Mouse (Mus musculus): ENCODE measurements around the gene Slc16a12. TPM values are rescaled to one million over a fixed set of nuclear protein-coding genes. Genes with fewer than 3 reads are reported as not detected.

The Slc16a12 gene
- polyA plus RNA-seq, 1 experiment from 2014 or later, result 19.3 TPM

- Histone ChIP-seq H3K4me3 (no peak overlapping the region), H3K27me3 (ENCODE audit: insufficient read depth, poor library complexity, severe bottlenecking) (no peaks in the 10 kb centered on the region), H3K4me1 (peaks cover 9% of the 10 kb centered on the region), H3K9me3 (no peaks in the 10 kb centered on the region), H3K27ac (peak overlapping the region; percentile 6; the same call in 1 of the 2 replicates), H3K36me3 (no peaks in the 10 kb centered on the region)
- no peak for DNase-seq (ENCODE audit: low spot score)
- WGBS, result 65% methylated on average over 3 of the region's 3 CpGs
These were observed 24.5 kb downstream of the Slc16a12 start for GRCm38 (mm10) chr19:34722541-34722940.

- Histone ChIP-seq H3K4me3 (no peak overlapping the region), H3K36me3 (no peaks in the 10 kb centered on the region), H3K27me3 (ENCODE audit: insufficient read depth, poor library complexity, severe bottlenecking) (no peaks in the 10 kb centered on the region), H3K4me1 (peaks cover 5% of the 10 kb centered on the region), H3K27ac (no peak overlapping the region), H3K9me3 (no peaks in the 10 kb centered on the region)
- no peak for DNase-seq (ENCODE audit: low spot score)
These were observed 27.0 kb downstream of the Slc16a12 start for GRCm38 (mm10) chr19:34720130-34720529.

GRCm38 (mm10) chr19:34718963-34719362 lies 28.1 kb downstream of the Slc16a12 start:
- WGBS, result 85% methylated on average over 5 of the region's 5 CpGs
- DNase-seq (ENCODE audit: low spot score), result no peak
- Histone ChIP-seq H3K27me3 (ENCODE audit: insufficient read depth, poor library complexity, severe bottlenecking) (no peaks in the 10 kb centered on the region), H3K4me1 (peaks cover 5% of the 10 kb centered on the region), H3K27ac (no peak overlapping the region), H3K9me3 (no peaks in the 10 kb centered on the region), H3K36me3 (no peaks in the 10 kb centered on the region), H3K4me3 (no peak overlapping the region)

DNA sequence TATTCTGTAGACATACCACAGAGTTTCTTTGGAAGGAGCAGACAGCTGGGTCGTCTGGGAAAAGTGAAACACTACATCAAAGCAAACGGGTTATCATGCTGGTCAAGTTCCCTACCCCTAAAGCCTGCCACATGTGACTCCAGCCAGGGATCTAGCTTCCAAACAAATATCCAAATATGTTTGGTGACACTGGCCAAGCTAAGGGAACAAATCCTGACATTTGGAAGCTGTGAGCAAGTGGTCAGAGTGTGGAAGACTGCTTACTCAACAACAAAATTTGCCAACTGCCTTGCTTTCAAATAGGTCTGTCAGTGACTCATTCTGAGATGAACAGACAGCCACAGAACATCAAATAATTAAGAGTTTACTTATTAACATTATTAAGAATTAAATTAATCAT lies 28.6 kb downstream of the Slc16a12 start:
- Histone ChIP-seq H3K27ac (no peak overlapping the region), H3K36me3 (no peaks in the 10 kb centered on the region), H3K4me3 (no peak overlapping the region), H3K9me3 (no peaks in the 10 kb centered on the region), H3K27me3 (ENCODE audit: insufficient read depth, poor library complexity, severe bottlenecking) (no peaks in the 10 kb centered on the region), H3K4me1 (peaks cover 5% of the 10 kb centered on the region)
- no peak for DNase-seq (ENCODE audit: low spot score)
- 44% methylated on average over 2 of the region's 2 CpGs for WGBS

- Histone ChIP-seq H3K36me3 (no peaks in the 10 kb centered on the region), H3K9me3 (no peaks in the 10 kb centered on the region), H3K4me1 (no peaks in the 10 kb centered on the region), H3K4me3 (no peak overlapping the region), H3K27me3 (ENCODE audit: insufficient read depth, poor library complexity, severe bottlenecking) (no peaks in the 10 kb centered on the region), H3K27ac (no peak overlapping the region)
- 60% methylated on average over 1 of the region's 1 CpGs for WGBS
- DNase-seq (ENCODE audit: low spot score), result no peak
These were observed 31.2 kb downstream of the Slc16a12 start for GRCm38 (mm10) chr19:34715895-34716294.

DNA sequence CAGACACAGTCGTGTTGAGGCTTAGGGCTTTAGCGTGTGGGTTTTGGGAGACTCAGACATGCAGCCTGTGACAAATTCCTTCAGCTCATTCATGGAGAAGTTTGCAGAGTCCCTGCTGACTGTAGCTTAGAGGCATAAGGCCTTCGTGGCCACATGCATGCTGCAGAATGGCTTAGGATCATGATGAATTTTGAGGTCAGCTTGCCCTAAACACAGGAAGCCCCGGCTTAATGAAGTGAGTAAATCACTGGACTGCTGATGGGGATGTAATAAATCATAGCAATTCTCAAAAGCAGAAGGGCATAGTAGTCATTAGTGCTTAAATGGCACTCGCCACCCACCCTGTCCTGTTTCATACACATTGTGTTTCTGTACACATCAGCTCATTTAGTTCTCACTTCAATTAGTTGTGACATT lies 32.8 kb downstream of the Slc16a12 start:
- DNase-seq (ENCODE audit: low spot score), result no peak
- no peak overlapping the region for H3K27ac ChIP-seq
- H3K4me3 ChIP-seq, result no peak overlapping the region
- no peaks in the 10 kb centered on the region for H3K4me1 ChIP-seq
- H3K27me3 ChIP-seq (ENCODE audit: insufficient read depth, poor library complexity, severe bottlenecking), result no peaks in the 10 kb centered on the region
- whole genome bisulfite sequencing, result 78% methylated on average over 5 of the region's 5 CpGs
- H3K36me3 ChIP-seq, result no peaks in the 10 kb centered on the region
- H3K9me3 ChIP-seq, result no peaks in the 10 kb centered on the region

GRCm38 (mm10) chr19:34712050-34712449 lies 35.0 kb downstream of the Slc16a12 start:
- no peak overlapping the region for H3K4me3 ChIP-seq
- no peak for DNase-seq (ENCODE audit: low spot score)
- H3K27me3 ChIP-seq (ENCODE audit: insufficient read depth, poor library complexity, severe bottlenecking), result no peaks in the 10 kb centered on the region
- peaks cover 4% of the 10 kb centered on the region; the same call in 1 of the 2 replicates for H3K4me1 ChIP-seq
- 66% methylated on average over 2 of the region's 2 CpGs for WGBS
- no peaks in the 10 kb centered on the region for H3K36me3 ChIP-seq
- H3K27ac ChIP-seq, result no peak overlapping the region
- no peaks in the 10 kb centered on the region for H3K9me3 ChIP-seq

DNA sequence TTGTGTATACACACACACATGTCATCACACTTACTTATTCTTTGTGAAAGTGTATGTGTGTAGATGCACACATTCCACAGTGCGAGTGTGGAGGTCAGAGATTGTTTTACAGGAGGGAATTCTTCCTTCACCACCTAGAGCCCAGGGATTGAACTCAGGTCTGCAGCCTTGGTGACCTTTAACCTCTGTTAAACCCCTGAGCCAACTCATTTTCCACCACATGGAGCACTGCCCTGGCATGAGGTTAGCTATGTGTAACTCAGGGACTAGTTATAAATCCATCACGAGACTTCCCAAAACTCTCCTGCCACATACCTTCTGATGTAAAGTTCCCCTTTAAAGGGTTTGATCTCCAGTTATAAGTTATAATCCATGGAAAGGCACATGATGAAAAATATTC lies 38.9 kb downstream of the Slc16a12 start:
- Histone ChIP-seq H3K4me1 (peaks cover 12% of the 10 kb centered on the region), H3K9me3 (no peaks in the 10 kb centered on the region), H3K27me3 (ENCODE audit: insufficient read depth, poor library complexity, severe bottlenecking) (no peaks in the 10 kb centered on the region), H3K4me3 (no peak overlapping the region), H3K36me3 (no peaks in the 10 kb centered on the region), H3K27ac (no peak overlapping the region)
- no peak for DNase-seq (ENCODE audit: low spot score)
- WGBS, result 85% methylated on average over 2 of the region's 2 CpGs

GRCm38 (mm10) chr19:34707571-34707970 lies 39.5 kb downstream of the Slc16a12 start:
- no peaks in the 10 kb centered on the region for H3K9me3 ChIP-seq
- no peak overlapping the region for H3K27ac ChIP-seq
- no peak for DNase-seq (ENCODE audit: low spot score)
- WGBS, result 87% methylated on average over 2 of the region's 2 CpGs
- H3K4me3 ChIP-seq, result no peak overlapping the region
- no peaks in the 10 kb centered on the region for H3K27me3 ChIP-seq (ENCODE audit: insufficient read depth, poor library complexity, severe bottlenecking)
- H3K4me1 ChIP-seq, result peaks cover 12% of the 10 kb centered on the region
- H3K36me3 ChIP-seq, result no peaks in the 10 kb centered on the region

DNA sequence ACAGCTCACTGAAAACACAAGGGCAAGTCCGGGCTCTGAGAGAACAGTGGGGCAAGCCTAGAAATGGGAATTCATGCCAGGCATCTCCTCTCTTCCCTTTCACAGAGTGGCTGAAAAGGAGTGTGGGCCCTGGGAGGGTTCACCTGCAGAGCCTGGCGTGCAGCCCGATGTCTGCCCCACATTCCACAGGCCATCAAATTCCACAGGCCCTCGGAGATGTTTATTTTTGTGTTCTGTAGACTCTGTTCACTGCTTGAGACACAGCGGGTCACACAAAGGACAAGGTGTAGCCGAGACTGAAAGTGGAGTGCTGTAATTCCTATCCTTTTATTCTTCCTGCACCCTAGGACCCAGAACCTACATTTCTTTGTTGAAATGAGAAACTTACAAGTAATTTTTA lies 40.8 kb downstream of the Slc16a12 start:
- Histone ChIP-seq H3K36me3 (no peaks in the 10 kb centered on the region), H3K9me3 (no peaks in the 10 kb centered on the region), H3K4me3 (no peak overlapping the region), H3K27ac (peak overlapping the region; percentile 33), H3K4me1 (peaks cover 12% of the 10 kb centered on the region), H3K27me3 (ENCODE audit: insufficient read depth, poor library complexity, severe bottlenecking) (no peaks in the 10 kb centered on the region)
- WGBS, result 33% methylated on average over 6 of the region's 6 CpGs
- DNase-seq (ENCODE audit: low spot score), result no peak

- H3K27me3 ChIP-seq (ENCODE audit: insufficient read depth, poor library complexity, severe bottlenecking), result no peaks in the 10 kb centered on the region
- peaks cover 12% of the 10 kb centered on the region for H3K4me1 ChIP-seq
- no peaks in the 10 kb centered on the region for H3K9me3 ChIP-seq
- H3K36me3 ChIP-seq, result no peaks in the 10 kb centered on the region
- no peak overlapping the region for H3K4me3 ChIP-seq
- WGBS, result 94% methylated on average over 1 of the region's 1 CpGs
- H3K27ac ChIP-seq, result no peak overlapping the region
- DNase-seq (ENCODE audit: low spot score), result no peak
These were observed 41.9 kb downstream of the Slc16a12 start for GRCm38 (mm10) chr19:34705141-34705540.

DNA sequence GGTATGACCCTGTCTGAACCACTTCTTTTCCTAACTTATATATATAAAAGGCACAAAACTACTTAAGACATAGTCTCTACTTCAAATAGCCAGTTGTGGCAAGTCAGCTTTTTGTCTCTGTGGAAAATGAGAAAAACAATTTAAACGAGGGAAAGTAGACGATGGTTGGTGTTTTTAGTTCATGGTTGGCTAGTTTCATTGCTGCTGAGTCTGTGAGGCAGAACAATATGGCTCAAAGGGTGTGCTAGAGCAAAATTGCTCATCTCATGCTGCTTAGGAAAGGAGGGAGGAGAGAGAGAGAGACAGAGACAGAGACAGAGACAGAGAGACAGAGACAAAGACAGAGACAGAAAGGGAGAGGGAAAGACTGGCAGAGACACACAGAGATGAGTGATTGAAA lies 47.8 kb downstream of the Slc16a12 start:
- 86% methylated on average over 2 of the region's 2 CpGs for WGBS
- Histone ChIP-seq H3K36me3 (no peaks in the 10 kb centered on the region), H3K9me3 (no peaks in the 10 kb centered on the region), H3K4me3 (no peak overlapping the region), H3K27ac (no peak overlapping the region), H3K27me3 (ENCODE audit: insufficient read depth, poor library complexity, severe bottlenecking) (no peaks in the 10 kb centered on the region), H3K4me1 (no peaks in the 10 kb centered on the region)
- no peak for DNase-seq (ENCODE audit: low spot score)

- Histone ChIP-seq H3K4me1 (no peaks in the 10 kb centered on the region), H3K36me3 (no peaks in the 10 kb centered on the region), H3K27me3 (ENCODE audit: insufficient read depth, poor library complexity, severe bottlenecking) (no peaks in the 10 kb centered on the region), H3K27ac (no peak overlapping the region), H3K9me3 (no peaks in the 10 kb centered on the region), H3K4me3 (no peak overlapping the region)
- WGBS, result 55% methylated on average over 1 of the region's 1 CpGs
- no peak for DNase-seq (ENCODE audit: low spot score)
These were observed 48.2 kb downstream of the Slc16a12 start for GRCm38 (mm10) chr19:34698852-34699251.

DNA sequence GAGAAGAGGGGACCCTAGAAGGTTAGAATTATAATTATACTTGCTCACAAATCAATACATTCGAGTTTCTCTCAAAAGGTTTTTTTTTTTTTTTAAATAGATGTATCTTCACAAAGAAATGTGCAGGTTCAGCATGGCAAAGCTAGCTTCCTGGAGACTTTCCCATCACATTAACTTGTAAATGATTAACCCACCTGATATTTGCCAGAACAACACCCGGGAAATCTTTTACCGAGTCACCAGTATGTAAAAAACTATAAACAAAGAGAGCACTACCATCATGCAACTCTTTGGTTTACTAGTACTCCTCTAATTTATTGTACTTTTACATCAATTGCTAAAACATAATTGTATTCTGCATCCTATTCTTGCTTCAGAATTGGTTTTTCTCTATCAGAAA lies 48.7 kb downstream of the Slc16a12 start:
- H3K27me3 ChIP-seq (ENCODE audit: insufficient read depth, poor library complexity, severe bottlenecking), result no peaks in the 10 kb centered on the region
- H3K4me3 ChIP-seq, result no peak overlapping the region
- 85% methylated on average over 3 of the region's 3 CpGs for WGBS
- H3K36me3 ChIP-seq, result no peaks in the 10 kb centered on the region
- no peaks in the 10 kb centered on the region for H3K9me3 ChIP-seq
- no peak overlapping the region for H3K27ac ChIP-seq
- no peak for DNase-seq (ENCODE audit: low spot score)
- H3K4me1 ChIP-seq, result no peaks in the 10 kb centered on the region

Measured in heart, embryonic 10.5 days (tissue).